Mouse (Mus musculus): ENCODE measurements around the gene Sstr5.

Sstr5 gene

GRCm38 (mm10) chr17:25497013-25497412 is at the start of gene Sstr5:
TSS of gene Sstr5 (minus strand) at chr17:25497288.
- no peak for DNase-seq (ENCODE audit: low spot score in 2 of 2)

- DNase-seq (ENCODE audit: low spot score in 2 of 2), result no peak
Observed at GRCm38 (mm10) chr17:25541768-25542167, 44.7 kb upstream of the Sstr5 start.

- DNase-seq (ENCODE audit: low spot score in 2 of 2), result no peak
Observed at GRCm38 (mm10) chr17:25540731-25541130, 43.6 kb upstream of the Sstr5 start.

GRCm38 (mm10) chr17:25538945-25539875 is 42.1 kb upstream of the Sstr5 start:
- DNase-seq (ENCODE audit: low spot score in 2 of 2), result peak in 1 of 2 experiments; percentile 49

- no peak for DNase-seq (ENCODE audit: low spot score in 2 of 2)
Observed at GRCm38 (mm10) chr17:25530357-25531022, 33.4 kb upstream of the Sstr5 start.

- DNase-seq (ENCODE audit: low spot score in 2 of 2), result no peak
Observed at GRCm38 (mm10) chr17:25522080-25522479, 25.0 kb upstream of the Sstr5 start.

- no peak for DNase-seq (ENCODE audit: low spot score in 2 of 2)
Observed at GRCm38 (mm10) chr17:25520492-25520891, 23.4 kb upstream of the Sstr5 start.

- DNase-seq (ENCODE audit: low spot score in 2 of 2), result peak; percentile 47 to 58
Observed at GRCm38 (mm10) chr17:25519511-25519910, 22.4 kb upstream of the Sstr5 start.

- DNase-seq (ENCODE audit: low spot score in 2 of 2), result peak; percentile 48 to 59
Observed at GRCm38 (mm10) chr17:25518144-25518543, 21.1 kb upstream of the Sstr5 start.

GRCm38 (mm10) chr17:25516315-25516714 is 19.2 kb upstream of the Sstr5 start:
- no peak for DNase-seq (ENCODE audit: low spot score in 2 of 2)

- DNase-seq (ENCODE audit: low spot score in 2 of 2), result no peak
Observed at GRCm38 (mm10) chr17:25514055-25514454, 17.0 kb upstream of the Sstr5 start.

- no peak for DNase-seq (ENCODE audit: low spot score in 2 of 2)
Observed at GRCm38 (mm10) chr17:25511876-25512275, 14.8 kb upstream of the Sstr5 start.

GRCm38 (mm10) chr17:25510074-25510830 is 13.2 kb upstream of the Sstr5 start:
- no peak for DNase-seq (ENCODE audit: low spot score in 2 of 2)

- DNase-seq (ENCODE audit: low spot score in 2 of 2), result peak; percentile 39 to 86
Observed at GRCm38 (mm10) chr17:25508860-25509577, 11.9 kb upstream of the Sstr5 start.

GRCm38 (mm10) chr17:25507799-25508198 is 10.7 kb upstream of the Sstr5 start:
- DNase-seq (ENCODE audit: low spot score in 2 of 2), result peak in 1 of 2 experiments; percentile 69

- DNase-seq (ENCODE audit: low spot score in 2 of 2), result no peak
Observed at GRCm38 (mm10) chr17:25502599-25502998, 5.5 kb upstream of the Sstr5 start.

- no peak for DNase-seq (ENCODE audit: low spot score in 2 of 2)
Observed at GRCm38 (mm10) chr17:25482092-25482491, 15.0 kb downstream of the Sstr5 start.

- DNase-seq (ENCODE audit: low spot score in 2 of 2), result no peak
Observed at GRCm38 (mm10) chr17:25480820-25481219, 16.3 kb downstream of the Sstr5 start.

- DNase-seq (ENCODE audit: low spot score in 2 of 2), result no peak
Observed at GRCm38 (mm10) chr17:25480152-25480551, 16.9 kb downstream of the Sstr5 start.

- peak in 1 of 2 experiments; percentile 78 for DNase-seq (ENCODE audit: low spot score in 2 of 2)
Observed at GRCm38 (mm10) chr17:25475946-25476744, 20.9 kb downstream of the Sstr5 start.
